Mouse (Mus musculus) layer of hippocampus, adult 18-20 months (tissue): ENCODE results near the gene A630001G21Rik. TPM values are rescaled to one million over a fixed set of nuclear protein-coding genes. Genes with fewer than 3 reads are reported as not detected.

Experiments used
- DNase-seq, 2 experiments: peaks; one replicate each; pipeline ENCODE4 v3.0.0; 2022; ENCODE audit warnings: low spot score in 2 of 2
- microRNA-seq, 2 experiments: library from miRNA; unstranded; fragments of <30 nt; microRNA quantifications; one replicate each; pipeline ENCODE4 v1.2.0; 2021
- total RNA-seq, 2 experiments: library from RNA; stranded (reverse); gene quantifications; 2 replicates each; pipeline ENCODE4 v1.2.3; 2021

A630001G21Rik gene
- total RNA-seq, 2 experiments from 2014 or later = 0.25 to 0.68 TPM

- DNase-seq = no peak
These were observed 91.8 kb downstream of the A630001G21Rik start for GRCm38 (mm10) chr1:85686666-85687065.

DNA sequence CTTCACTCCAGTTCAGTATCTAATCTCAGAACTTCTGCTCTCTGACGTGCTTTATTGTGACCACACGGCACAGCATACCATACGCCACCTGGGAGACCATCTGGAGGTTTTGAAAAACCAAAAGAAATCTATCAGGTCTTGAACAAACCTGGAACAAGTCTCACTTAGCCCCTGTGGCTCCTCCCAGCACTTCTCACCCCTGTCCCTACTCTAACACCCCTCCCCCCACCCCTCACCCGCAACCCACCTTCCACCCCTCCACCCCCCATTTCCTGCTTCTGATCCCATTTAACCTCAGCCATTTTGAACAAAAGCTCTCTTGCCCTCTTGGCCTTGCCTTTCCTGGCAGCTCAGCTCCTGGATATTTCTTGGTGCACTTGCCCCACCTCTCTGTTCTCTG is 98.2 kb downstream of the A630001G21Rik start:
- no peak for DNase-seq

Small RNA genes lying within 50 kb of the gene (microRNA-seq; reads per million reads assigned to microRNA genes)
- 0 reads per million in 2 experiments for gene Gm25472
- 0 reads per million in 2 experiments for gene Mir8096

Other genes with a start within 250 kb of the A630001G21Rik start
- gene G530012D18Rik, start 203.0 kb downstream of the A630001G21Rik start, total RNA-seq = not detected
- gene Sp110, start 179.8 kb downstream of the A630001G21Rik start, total RNA-seq = under 1 TPM; 0.79 to 0.87 TPM
- gene Sp140, start 178.3 kb downstream of the A630001G21Rik start, total RNA-seq = 1 to 10 TPM in 1 of 2 experiments, under 1 TPM in 1; 0.79 to 2.1 TPM
- gene Sp100, start 128.7 kb downstream of the A630001G21Rik start, total RNA-seq = 1 to 10 TPM; 2.5 to 2.6 TPM
- 100 to 1,000 TPM; 146 to 163 TPM for gene Cab39, start 14.8 kb upstream of the A630001G21Rik start, total RNA-seq
- gene Itm2c, start 115.6 kb upstream of the A630001G21Rik start, total RNA-seq = 100 to 1,000 TPM; 867 to 891 TPM
- 1 to 10 TPM; 3.3 to 4.1 TPM for gene 4933407L21Rik, start 149.8 kb upstream of the A630001G21Rik start, total RNA-seq
- gene Gpr55, start 182.4 kb upstream of the A630001G21Rik start, total RNA-seq = under 1 TPM in 1 of 2 experiments, not detected in 1; 0.08 TPM
- gene Spata3, start 238.2 kb upstream of the A630001G21Rik start, total RNA-seq = under 1 TPM; 0.30 to 0.91 TPM